Mouse (Mus musculus): ENCODE results near the gene Lbhd1. TPM values are rescaled to one million over a fixed set of nuclear protein-coding genes. Genes with fewer than 3 reads are reported as not detected.
"Not testable (repeated sequence)": the region's sequence is repeated elsewhere in the genome, so short reads cannot be mapped to it uniquely, and the experiment has no call there.

Gene Lbhd1
- total RNA-seq, 2 experiments from 2014 or later, result 3.4 to 7.9 TPM

- no peak for DNase-seq (ENCODE audit: extremely low spot score in 1 of 2, low spot score in 2 of 2)
- intact Hi-C loops (cut with DNase I), result no loop called here
Observed at GRCm38 (mm10) chr19:8864265-8864664, 19.3 kb upstream of the Lbhd1 start.

DNA sequence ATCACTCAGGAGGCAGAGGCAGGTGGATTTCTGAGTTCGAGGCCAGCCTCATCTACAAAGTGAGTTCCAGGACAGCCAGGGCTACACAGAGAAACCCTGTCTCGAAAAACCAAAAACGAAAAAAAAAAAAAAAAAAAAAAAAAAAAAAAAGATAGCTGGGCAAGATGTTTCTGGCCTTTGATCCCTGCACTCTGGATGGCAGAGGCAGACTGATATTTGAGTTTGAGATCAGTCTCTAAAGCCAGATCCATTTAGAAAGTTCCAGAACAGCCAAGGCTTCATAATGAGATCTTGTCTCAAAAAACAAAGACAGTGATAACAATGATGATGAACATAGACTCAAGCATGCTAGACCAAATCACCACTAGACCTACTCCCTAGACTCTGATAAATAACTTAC is 13.2 kb upstream of the Lbhd1 start:
- intact Hi-C loops (cut with DNase I); DNase-seq (ENCODE audit: extremely low spot score in 1 of 2, low spot score in 2 of 2): not testable (repeated sequence)

DNA sequence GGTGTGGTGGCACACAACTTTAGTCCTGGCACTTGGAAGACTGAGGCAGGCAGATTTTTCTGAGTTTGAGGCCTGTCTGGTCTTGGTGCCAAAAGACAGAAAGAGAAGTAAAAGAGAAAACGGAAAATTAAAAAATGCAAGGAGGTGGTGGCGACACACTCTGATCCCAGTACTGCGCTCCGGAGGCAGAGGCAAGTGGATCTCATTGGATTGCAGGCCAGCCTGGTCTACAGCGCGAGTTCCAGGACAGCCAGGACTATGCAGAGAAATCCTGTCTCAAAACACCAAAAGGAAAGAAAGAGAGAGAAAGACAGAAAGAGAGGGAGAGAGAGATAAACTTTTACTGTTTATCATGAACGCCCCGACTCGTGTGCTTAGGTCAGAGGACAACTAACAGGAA is 12.7 kb upstream of the Lbhd1 start:
- intact Hi-C loops (cut with DNase I), result no loop called here
- DNase-seq (ENCODE audit: extremely low spot score in 1 of 2, low spot score in 2 of 2), result no peak

GRCm38 (mm10) chr19:8871267-8872186 is 12.0 kb upstream of the Lbhd1 start, which contains the start of gene Ubxn1:
Gene Ubxn1, plus strand, starts transcription at chr19:8871496.
- intact Hi-C loops (cut with DNase I), result no loop called here
- DNase-seq (ENCODE audit: extremely low spot score in 1 of 2, low spot score in 2 of 2), result peak; percentile 96 to 98

DNA sequence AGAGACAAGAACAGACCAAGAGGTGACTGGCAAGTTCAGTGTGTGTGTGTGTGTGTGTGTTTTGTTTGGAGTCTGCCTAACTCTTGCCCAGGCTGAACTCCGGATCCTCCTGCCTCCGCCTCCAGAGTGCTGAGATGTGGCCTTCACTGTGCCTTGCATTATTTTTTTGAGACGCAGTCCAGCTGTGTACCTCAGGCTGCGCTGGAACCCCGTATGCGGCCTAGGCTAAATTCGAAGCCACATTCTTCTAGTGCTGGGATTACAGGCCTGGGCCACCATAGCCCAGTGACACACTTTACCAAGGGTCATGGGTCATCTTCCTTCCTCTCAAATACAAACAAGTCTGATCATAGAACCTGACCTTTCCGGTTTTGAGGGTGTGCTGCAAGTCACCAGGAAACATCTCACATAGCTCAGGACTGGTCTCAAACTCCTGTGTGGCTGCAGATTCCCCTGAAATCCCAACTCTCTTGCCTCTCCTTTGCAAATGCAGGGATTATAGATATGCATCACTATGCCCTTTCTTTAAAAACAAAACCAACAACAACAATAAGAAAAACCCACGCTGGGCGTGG is 11.2 kb upstream of the Lbhd1 start:
- no peak for DNase-seq (ENCODE audit: extremely low spot score in 1 of 2, low spot score in 2 of 2)
- intact Hi-C loops (cut with DNase I), result no loop called here

DNA sequence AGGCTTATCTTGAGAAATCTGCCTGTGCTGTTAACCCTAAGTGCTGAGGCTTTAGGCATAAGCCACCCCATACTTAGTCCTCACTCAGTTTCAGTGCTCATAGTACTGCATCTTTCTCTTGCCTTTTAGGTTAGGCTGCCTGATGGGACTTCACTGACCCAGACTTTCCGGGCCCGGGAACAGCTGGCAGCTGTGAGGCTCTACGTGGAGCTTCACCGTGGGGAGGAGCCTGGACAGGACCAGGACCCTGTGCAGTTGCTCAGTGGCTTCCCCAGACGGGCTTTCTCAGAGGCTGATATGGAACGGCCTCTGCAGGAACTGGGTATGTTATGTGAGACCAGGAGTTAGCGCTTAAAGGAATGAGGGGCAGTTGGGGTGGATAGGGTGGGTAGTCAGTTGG is 8.5 kb upstream of the Lbhd1 start:
- DNase-seq (ENCODE audit: extremely low spot score in 1 of 2, low spot score in 2 of 2), result no peak
- intact Hi-C loops (cut with DNase I), result no loop called here

DNA sequence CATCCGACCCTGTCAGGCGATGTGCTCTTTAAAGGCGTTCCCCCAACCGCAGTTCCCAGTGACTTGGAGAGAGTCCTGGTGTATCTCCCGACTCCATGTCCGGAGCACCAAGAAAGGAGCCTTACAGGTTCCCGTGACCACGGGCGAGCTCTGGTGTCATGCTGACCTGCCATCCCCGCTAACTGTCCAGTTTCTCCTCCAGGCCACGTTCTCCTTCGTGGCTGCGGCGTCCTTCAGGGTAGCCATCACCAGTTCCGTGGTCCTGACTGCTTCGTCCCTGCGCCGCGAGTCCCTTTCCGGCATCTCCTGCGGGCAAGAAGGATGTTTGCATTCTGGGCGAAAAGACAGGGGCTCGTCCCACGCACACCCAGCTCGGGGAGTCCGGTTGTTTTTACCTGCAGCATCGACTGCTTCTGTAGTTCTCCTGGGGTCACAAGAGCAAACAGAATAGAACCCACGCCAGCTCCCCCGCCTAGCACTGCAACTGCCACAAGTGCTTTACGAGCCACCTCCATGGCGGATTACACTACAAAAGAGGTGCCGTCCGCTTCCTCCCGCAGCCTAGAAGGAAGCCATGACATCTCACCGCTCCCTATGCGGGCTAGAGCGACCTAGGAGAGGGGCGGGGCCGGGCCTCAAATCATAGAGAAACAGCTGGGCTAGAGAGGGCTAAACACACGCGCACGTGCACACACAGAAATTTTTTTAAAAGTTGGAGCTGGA is 3.1 kb upstream of the Lbhd1 start, which contains the start of gene Uqcc3:
Gene Uqcc3 (minus strand): TSS at position 613 of the 723 bp plus-strand sequence.
- intact Hi-C loops (cut with DNase I), result no loop called here

DNA sequence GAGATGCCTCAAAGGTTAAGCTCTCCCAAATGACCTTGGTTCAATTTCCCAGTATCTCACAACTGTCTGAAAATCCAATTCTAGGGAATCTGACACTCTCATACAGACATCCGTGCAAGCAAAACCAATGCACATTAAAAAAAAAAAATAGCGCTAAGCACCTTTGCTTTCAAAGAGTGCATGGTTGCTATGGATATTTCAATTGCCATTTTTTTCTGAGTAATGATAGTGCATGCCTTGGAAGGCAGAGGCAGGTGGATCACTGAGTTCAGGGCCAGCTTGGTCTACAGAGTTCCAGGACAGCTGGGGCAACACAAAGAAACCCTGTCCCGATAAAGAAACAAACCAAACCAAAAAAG is 2.5 kb upstream of the Lbhd1 start:
- intact Hi-C loops (cut with DNase I), result no loop called here
- no peak for DNase-seq (ENCODE audit: extremely low spot score in 1 of 2, low spot score in 2 of 2)

More for the DNA sequence above, 3.1 kb upstream of the Lbhd1 start, which contains the start of gene Uqcc3:
- peak; percentile 89 to 93 for DNase-seq (ENCODE audit: extremely low spot score in 1 of 2, low spot score in 2 of 2)

GRCm38 (mm10) chr19:8886916-8887584 is 3.5 kb downstream of the Lbhd1 start:
- intact Hi-C loops (cut with DNase I), result no loop called here
- no peak for DNase-seq (ENCODE audit: extremely low spot score in 1 of 2, low spot score in 2 of 2)

DNA sequence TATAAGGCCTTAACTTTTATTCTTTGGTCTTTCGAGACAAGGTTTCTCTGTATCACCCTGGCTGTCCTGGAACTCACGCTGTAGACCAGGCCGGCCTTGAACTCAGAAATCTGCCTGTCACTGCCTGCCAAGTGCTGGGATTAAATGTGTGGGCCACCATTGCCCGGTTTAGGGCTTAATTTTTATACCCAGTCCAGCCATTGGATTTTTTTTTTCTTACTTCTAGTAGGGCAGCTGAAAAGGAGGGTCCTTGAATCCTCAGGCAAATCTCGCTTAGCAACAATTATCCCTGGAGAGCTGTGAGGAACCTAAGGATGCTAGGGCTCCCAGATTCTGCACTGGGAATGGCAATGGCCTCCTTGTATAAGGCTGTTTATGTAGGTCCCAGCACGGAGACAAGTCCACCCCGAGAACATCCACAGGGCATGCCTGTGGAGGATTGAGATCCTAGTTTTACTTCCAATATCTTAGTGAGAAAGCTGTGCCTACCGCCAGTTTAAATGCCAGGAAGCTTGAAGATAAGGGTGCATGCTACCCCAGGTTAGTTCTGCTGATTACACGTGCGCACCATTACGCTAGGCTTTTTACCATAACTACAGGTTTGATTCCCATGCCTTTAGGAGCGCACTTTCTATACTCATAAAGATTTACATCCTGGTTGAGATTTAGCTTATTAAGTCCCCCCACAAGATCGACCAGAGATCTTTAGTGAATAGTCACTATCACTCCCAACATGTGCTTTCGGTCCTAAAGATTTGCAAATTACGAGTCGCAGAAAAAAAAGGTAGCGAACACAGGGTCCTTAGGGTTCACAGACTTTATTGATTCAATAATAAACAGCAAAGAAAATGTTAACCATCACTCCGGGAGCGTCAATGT is 4.3 kb downstream of the Lbhd1 start:
- intact Hi-C loops (cut with DNase I), result no loop called here
- DNase-seq (ENCODE audit: extremely low spot score in 1 of 2, low spot score in 2 of 2), result no peak

DNA sequence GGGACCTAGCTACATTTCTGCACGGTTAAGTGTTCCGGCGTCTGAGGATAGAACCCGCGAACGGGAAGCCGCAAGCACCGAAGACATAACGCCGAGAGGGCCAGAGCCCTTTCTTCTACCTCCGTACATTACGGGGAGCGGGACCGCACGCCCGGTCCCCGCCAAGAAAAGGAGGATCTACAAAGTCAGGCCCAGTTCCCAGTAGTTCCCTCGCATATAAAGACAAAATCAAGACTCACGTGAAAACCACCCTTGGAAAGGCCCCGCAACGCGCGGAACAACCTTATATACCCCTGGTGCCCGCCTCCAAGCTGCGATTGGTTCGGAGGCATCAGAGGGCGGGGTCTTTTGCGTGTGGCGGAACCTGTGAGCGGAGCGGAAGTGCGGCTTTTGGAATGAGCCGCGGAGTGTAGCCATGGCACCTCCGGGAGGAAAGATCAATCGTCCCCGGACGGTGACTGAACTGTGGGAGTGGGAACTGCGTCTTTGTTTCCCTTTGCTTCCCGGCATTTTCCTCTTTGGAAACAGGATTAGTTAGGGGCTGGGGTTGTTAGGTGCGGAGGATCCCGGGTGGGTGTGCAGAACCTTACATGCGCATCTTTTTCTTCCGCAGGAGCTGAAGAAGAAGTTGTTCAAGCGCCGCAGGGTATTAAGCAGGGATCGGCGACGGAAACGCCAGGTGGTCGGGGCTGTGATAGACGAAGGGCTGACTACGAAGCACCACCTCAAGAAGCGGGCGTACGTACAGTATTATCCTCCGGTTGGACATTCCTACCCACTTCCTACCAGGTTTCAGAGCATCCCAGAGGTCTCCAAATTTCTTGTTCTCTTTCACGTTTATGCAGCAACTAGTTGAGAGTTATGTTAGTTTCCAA is 5.2 kb downstream of the Lbhd1 start, which contains the start of the genes 1810009A15Rik and Gm49416:
Gene 1810009A15Rik (plus strand): TSS at position 343 of the 875 bp plus-strand sequence.
Gene Gm49416 (plus strand): TSS at position 416 of the 875 bp plus-strand sequence.
- DNase-seq (ENCODE audit: extremely low spot score in 1 of 2, low spot score in 2 of 2), result peak; percentile 94 to 97
- intact Hi-C loops (cut with DNase I), result no loop called here

DNA sequence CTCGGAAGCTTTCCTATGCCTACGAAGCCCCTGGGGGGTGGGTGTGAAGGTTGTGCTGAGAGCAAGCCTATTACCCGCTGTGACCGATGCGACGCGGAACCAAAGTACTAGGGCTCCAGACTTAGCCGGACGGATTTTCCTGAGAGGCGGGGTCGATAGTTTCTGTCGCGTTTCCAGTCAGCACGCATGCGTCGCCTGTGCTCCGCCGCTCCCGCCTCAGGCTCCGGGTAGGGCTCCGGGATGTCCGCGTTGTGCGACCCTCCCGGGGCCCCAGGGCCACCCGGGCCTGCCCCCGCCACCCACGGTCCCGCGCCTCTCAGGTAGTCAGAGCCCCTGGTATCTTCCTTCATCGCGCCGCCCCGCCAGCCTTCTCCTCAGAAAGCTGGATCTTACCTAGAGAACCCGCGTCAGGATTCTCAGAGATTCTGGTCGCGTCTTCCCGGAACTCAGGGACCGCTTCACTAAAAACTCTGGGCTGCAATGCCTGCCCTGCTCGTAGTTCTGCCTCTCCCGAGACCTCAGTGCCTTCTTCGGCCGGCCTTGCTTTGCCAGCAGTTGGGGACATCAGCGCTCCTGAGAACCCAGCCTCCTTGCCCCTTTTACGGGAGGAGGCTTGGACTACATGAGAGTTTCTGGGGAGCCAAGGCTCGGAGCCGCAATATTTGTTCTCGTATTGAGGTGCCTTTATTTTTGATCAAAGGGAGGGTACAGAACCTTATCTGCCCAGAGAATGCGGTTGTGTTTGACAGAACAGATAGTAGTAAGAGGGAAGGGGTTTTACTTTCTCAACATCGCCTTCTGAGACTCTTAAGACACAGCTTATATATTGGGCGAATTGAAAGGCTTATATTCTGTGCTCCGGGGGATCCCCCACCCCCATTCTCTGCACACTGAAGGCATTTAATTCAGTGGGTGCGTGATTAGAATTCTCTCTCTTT is 9.6 kb downstream of the Lbhd1 start, which contains the start of gene Ints5:
Gene Ints5 (plus strand): TSS at position 177 of the 938 bp plus-strand sequence.
- DNase-seq (ENCODE audit: extremely low spot score in 1 of 2, low spot score in 2 of 2), result peak; percentile 82 to 90
- intact Hi-C loops (cut with DNase I), result no loop called here

GRCm38 (mm10) chr19:8895397-8895960 is 11.9 kb downstream of the Lbhd1 start:
- DNase-seq (ENCODE audit: extremely low spot score in 1 of 2, low spot score in 2 of 2), result peak in 1 of 2 experiments; percentile 41
- intact Hi-C loops (cut with DNase I), result loop anchor here (5.0 kb wide), 1 partner anchor 53 kb away; no protein-coding TSS in a partner anchor

DNA sequence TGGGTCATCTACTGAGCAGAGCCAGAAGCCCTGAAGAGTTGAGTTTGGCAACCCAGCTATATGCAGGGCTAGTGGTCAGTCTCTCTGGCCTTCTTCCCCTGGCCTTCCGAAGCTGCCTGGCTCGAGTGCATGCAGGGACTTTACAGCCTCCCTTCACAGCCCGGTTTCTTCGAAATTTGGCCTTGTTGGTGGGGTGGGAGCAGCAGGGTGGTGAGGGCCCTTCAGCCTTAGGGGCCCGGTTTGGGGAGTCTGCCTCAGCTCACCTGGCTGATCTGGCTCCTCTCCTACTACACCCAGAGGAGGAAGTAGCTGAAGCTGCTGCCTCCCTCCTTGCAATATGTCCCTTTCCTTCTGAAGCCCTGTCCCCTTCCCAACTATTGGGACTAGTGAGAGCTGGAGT is 12.7 kb downstream of the Lbhd1 start:
- not testable (repeated sequence) for DNase-seq (ENCODE audit: extremely low spot score in 1 of 2, low spot score in 2 of 2)
- intact Hi-C loops (cut with DNase I), result loop anchor here (5.0 kb wide), 1 partner anchor 54 kb away; no protein-coding TSS in a partner anchor

- intact Hi-C loops (cut with DNase I), result loop anchor here (5.0 kb wide), 1 partner anchor 55 kb away; no protein-coding TSS in a partner anchor
- DNase-seq (ENCODE audit: extremely low spot score in 1 of 2, low spot score in 2 of 2), result peak in 1 of 2 experiments; percentile 74
Observed at GRCm38 (mm10) chr19:8897211-8897864, 13.8 kb downstream of the Lbhd1 start.
